Comparison of ENCODE assay signal across 12 mouse cellular contexts in genomic region chr1:31152799-31153426, GRCm38 (mm10). TPM values are rescaled to one million over a fixed set of nuclear protein-coding genes. Genes with fewer than 3 reads are reported as not detected.
DNase-seq lines count a peak whose midpoint lies in the region; ATAC-seq and TF ChIP-seq lines count a peak whose summit lies in the region.
"Had no signal": no experiment of that assay in that cellular context is flagged by ENCODE, and none has a peak within 500 bp of the region (broad histone marks: within the 10 kb centered on the region; RNA-seq: fewer than 3 reads in every experiment).

No protein-coding gene starts in this region.

- H3K4me1 ChIP-seq in forebrain, postnatal 0 days (ENCODE audit: insufficient read depth) = no peaks in the 10 kb centered on the region
- H3K4me1 ChIP-seq in forebrain, embryonic 13.5 days = no peaks in the 10 kb centered on the region
- 0 out of 2 replicates have a peak, but pooled peaks cover 6% of the 10 kb centered on the region for H3K4me1 ChIP-seq in neural tube, embryonic 13.5 days (replicated peaks)

- WGBS in forebrain, postnatal 0 days = 60% methylated on average over 2 of the region's 2 CpGs
- 55% methylated on average over 2 of the region's 2 CpGs for WGBS in forebrain, embryonic 13.5 days
- WGBS in neural tube, embryonic 13.5 days = 73% methylated on average over 2 of the region's 2 CpGs

- no peak overlapping the region for H3K9ac ChIP-seq in forebrain, postnatal 0 days
- no peak overlapping the region for H3K9ac ChIP-seq in forebrain, embryonic 13.5 days
- H3K9ac ChIP-seq in neural tube, embryonic 13.5 days = no peak overlapping the region

- no peaks in the 10 kb centered on the region for H3K27me3 ChIP-seq in forebrain, postnatal 0 days (ENCODE audit: insufficient read depth, low read length)
- H3K27me3 ChIP-seq in forebrain, embryonic 13.5 days = no peaks in the 10 kb centered on the region
- H3K27me3 ChIP-seq in neural tube, embryonic 13.5 days = no peaks in the 10 kb centered on the region

- no peak for ATAC-seq in forebrain, postnatal 0 days
- no peak for ATAC-seq in forebrain, embryonic 13.5 days
- peak; percentile 32; the same call in 1 of the 2 replicates for ATAC-seq in neural tube, embryonic 13.5 days (ENCODE audit: low read depth)

- TF ChIP-seq CTCF in forebrain, postnatal 0 days (IDR thresholded peaks at IDR 0.05; ENCODE audit: low read depth) = peak; percentile 20; the same call in 1 of the 2 replicates

- no peak overlapping the region for H3K27ac ChIP-seq in forebrain, postnatal 0 days (ENCODE audit: low read depth, low read length)
- H3K27ac ChIP-seq in forebrain, embryonic 13.5 days = no peak overlapping the region
- H3K27ac ChIP-seq in neural tube, embryonic 13.5 days (replicated peaks) = no peak overlapping the region

- DNase-seq in forebrain, postnatal 0 days = no peak
- no peak for DNase-seq in neural tube, embryonic 10.5 days (ENCODE audit: extremely low spot score, low spot score)
- peak; percentile 8 to 17 for DNase-seq in kidney, postnatal 4 days
- peak; percentile 30 for DNase-seq in yolk sac, embryonic 10.5 days (ENCODE audit: low spot score)
- no peak for DNase-seq in retina, postnatal 1 day
- no peak for DNase-seq in urinary bladder, postnatal 10 days (ENCODE audit: low spot score)
- DNase-seq: cerebellum, adult 11-12 months had no signal

- no peak overlapping the region for H3K4me3 ChIP-seq in forebrain, postnatal 0 days (ENCODE audit: low read depth, low read length)
- H3K4me3 ChIP-seq in forebrain, embryonic 13.5 days = no peak overlapping the region
- H3K4me3 ChIP-seq in neural tube, embryonic 13.5 days = no peak overlapping the region

- H3K4me2 ChIP-seq in forebrain, postnatal 0 days (ENCODE audit: low read depth) = no peak overlapping the region
- no peak overlapping the region for H3K4me2 ChIP-seq in forebrain, embryonic 13.5 days
- H3K4me2 ChIP-seq in neural tube, embryonic 13.5 days = no peak overlapping the region

- no peaks in the 10 kb centered on the region for H3K36me3 ChIP-seq in forebrain, postnatal 0 days (ENCODE audit: insufficient read depth)
- no peaks in the 10 kb centered on the region for H3K36me3 ChIP-seq in forebrain, embryonic 13.5 days (ENCODE audit: poor library complexity, severe bottlenecking)
- no peaks in the 10 kb centered on the region for H3K36me3 ChIP-seq in neural tube, embryonic 13.5 days

- no peaks in the 10 kb centered on the region for H3K9me3 ChIP-seq in forebrain, postnatal 0 days (ENCODE audit: low read length)
- H3K9me3 ChIP-seq in forebrain, embryonic 13.5 days (replicated peaks) = no peaks in the 10 kb centered on the region
- no peaks in the 10 kb centered on the region for H3K9me3 ChIP-seq in neural tube, embryonic 13.5 days

RNA-seq across cellular contexts. Expression of gene Lgsn, which starts 23.3 kb away (rescaled TPM):
- not detected in 2 replicates for total RNA-seq in forebrain, postnatal 0 days (2014; rRNA removed)
- polyA plus RNA-seq in forebrain, postnatal 0 days (2015; fragmentation: Nextera tagmentation; extraction: Ambion mirVana) = 0.10 TPM in 1 of 2 replicates, not detected in the other
- polyA plus RNA-seq in forebrain, embryonic 13.5 days (2015; fragmentation: Nextera tagmentation; extraction: Ambion mirVana) = not detected in 2 replicates
- polyA plus RNA-seq in neural tube, embryonic 13.5 days (2015; fragmentation: Nextera tagmentation; extraction: Ambion mirVana) = not detected in 2 replicates
- total RNA-seq: heart, postnatal 36 days; left cerebral cortex, postnatal 25 days; monocyte, adult 5-6 weeks had no signal

Comparison
In these comparisons a context has a peak if more than half of its experiments do, and no peak if none do; other contexts are left out.
1. DNase-seq: peak in kidney, postnatal 4 days (2 of 2) and yolk sac, embryonic 10.5 days (single experiment); none in forebrain, postnatal 0 days (single experiment), neural tube, embryonic 10.5 days (single experiment), retina, postnatal 1 day (single experiment) and urinary bladder, postnatal 10 days (single experiment).